Mouse (Mus musculus) left cerebral cortex, postnatal 36 days (tissue): ENCODE results near the gene Phka1. TPM values are rescaled to one million over a fixed set of nuclear protein-coding genes. Genes with fewer than 3 reads are reported as not detected.
"Not testable (repeated sequence)": the region's sequence is repeated elsewhere in the genome, so short reads cannot be mapped to it uniquely, and the experiment has no call there.

Experiments used
- DNase-seq, 2 experiments: peaks; one replicate each; pipeline ENCODE4 v3.0.0; 2021 to 2022; ENCODE audit warnings: low spot score in 2 of 2, mixed read lengths in 1 of 2
- intact Hi-C: fragments of 180-260 bp; cut with DNase I; formaldehyde crosslinking; loops from one replicate; pipeline ENCODE4 v1.15.1; 2025
- total RNA-seq, 2 experiments: library from RNA; stranded (reverse); gene quantifications; 2 replicates each; pipeline ENCODE4 v1.2.3; 2021

The Phka1 gene
- total RNA-seq: 10 to 100 TPM; 18.0 to 19.2 TPM

- peak; percentile 54 to 55 for DNase-seq
- intact Hi-C loops: no loop called here
Measured at GRCm38 (mm10) chrX:102643823-102644572, at the start of gene Phka1. Gene Phka1, minus strand, starts transcription at chrX:102644246.

- intact Hi-C loops: not testable (repeated sequence)
Measured at GRCm38 (mm10) chrX:102689252-102689651, 45.2 kb upstream of the Phka1 start.

GRCm38 (mm10) chrX:102686872-102687271 is 42.8 kb upstream of the Phka1 start, which contains the start of gene Gm3880:
Gene Gm3880, minus strand, starts transcription at chrX:102686972.
- DNase-seq, intact Hi-C loops: not testable (repeated sequence)

More at GRCm38 (mm10) chrX:102689252-102689651, 45.2 kb upstream of the Phka1 start:
- DNase-seq: peak; percentile 5 to 38

GRCm38 (mm10) chrX:102684706-102685105 is 40.7 kb upstream of the Phka1 start:
- intact Hi-C loops, DNase-seq: not testable (repeated sequence)

- intact Hi-C loops: no loop called here
Measured at GRCm38 (mm10) chrX:102666641-102667040, 22.6 kb upstream of the Phka1 start.

GRCm38 (mm10) chrX:102660712-102661111 is 16.7 kb upstream of the Phka1 start:
- intact Hi-C loops: no loop called here
- no peak for DNase-seq

More at GRCm38 (mm10) chrX:102666641-102667040, 22.6 kb upstream of the Phka1 start:
- no peak for DNase-seq

DNA sequence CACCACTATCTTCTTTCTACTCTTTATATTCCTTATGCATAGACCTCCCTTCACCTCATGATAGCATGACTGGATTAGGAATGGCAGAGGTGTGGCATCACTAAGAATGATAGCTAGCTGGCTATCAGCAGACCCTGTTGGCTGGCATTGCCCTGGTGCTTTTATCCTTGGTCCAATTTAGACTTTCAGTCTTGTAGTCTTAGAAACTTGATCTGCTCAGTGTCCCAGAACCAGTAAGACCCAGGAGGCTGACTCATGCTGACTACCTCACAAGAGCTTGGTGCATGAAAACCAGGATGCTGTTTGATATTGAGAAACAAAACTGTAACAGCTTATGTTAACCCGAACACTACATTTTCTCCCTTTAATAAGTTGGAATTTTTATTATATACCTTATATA is 1.6 kb upstream of the Phka1 start:
- no peak for DNase-seq
- intact Hi-C loops: no loop called here

- DNase-seq: no peak
- intact Hi-C loops: no loop called here
Measured at GRCm38 (mm10) chrX:102645146-102645545, 1.1 kb upstream of the Phka1 start.

DNA sequence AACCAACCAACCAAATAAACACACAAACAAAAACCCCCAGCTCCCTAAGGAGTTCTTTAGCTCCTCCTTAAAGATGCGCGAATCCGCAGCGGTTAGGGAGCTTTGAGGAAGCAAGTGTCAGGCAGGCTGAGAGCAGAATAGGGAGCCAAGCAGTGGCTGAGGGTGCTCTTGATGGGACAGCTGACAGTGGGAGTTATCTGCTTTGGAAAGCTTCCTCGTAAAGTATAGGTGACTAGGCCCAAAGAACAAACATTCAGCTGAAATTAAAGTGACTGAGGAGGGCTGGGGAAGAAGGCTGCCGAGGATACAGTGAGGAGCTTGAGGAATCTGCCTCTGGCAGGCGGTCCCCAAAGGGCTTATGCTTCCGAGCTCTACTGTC is 516 bp upstream of the Phka1 start:
- intact Hi-C loops: no loop called here
- DNase-seq: peak in 1 of 2 experiments; percentile 4

GRCm38 (mm10) chrX:102601269-102601668 is 42.8 kb downstream of the Phka1 start:
- intact Hi-C loops: no loop called here
- DNase-seq: no peak

GRCm38 (mm10) chrX:102588560-102588959 is 55.5 kb downstream of the Phka1 start:
- no peak for DNase-seq
- intact Hi-C loops: no loop called here

DNA sequence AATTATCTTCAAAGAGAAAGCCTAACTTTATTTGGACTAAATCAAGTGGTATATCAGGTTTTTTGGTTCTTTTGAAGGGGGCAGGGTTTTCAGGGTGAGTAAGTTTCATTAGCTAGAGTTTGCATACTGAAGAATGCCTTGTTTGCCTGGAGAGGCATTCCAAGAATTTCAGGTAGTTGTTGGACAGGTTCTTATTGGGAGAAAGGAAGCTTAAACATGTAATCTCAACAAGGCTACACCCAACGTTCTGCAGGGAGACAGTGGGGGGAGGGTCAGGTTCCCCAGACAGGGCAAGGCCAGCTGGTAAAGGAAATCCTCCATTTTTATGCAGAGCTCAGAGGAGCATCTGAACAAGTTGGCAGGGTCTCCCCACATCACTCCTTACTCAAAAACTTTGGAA is 72.9 kb downstream of the Phka1 start:
- no peak for DNase-seq
- intact Hi-C loops: no loop called here

DNA sequence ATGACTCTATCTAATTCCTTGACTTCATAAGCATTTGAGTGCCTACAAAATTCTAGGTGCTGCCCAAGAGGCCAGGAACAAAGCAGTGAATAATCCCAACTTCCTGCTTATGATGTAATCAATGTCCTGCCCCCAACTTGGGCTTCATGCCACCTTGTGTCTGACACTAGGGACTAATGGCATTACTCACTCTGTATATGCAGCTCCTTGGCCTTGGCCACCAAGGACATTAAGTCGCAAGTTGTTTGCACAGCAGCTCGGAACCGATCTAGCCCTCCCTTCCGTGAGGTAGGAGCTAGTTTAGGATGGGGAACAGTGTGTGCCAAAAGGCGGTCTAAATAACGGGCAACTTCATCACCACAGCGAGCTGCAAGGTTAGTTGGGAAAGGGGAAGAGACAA is 87.1 kb downstream of the Phka1 start:
- intact Hi-C loops: no loop called here
- DNase-seq: no peak

GRCm38 (mm10) chrX:102509205-102509604 is 134.8 kb downstream of the Phka1 start:
- intact Hi-C loops: no loop called here
- no peak for DNase-seq

GRCm38 (mm10) chrX:102504644-102505481 is 139.2 kb downstream of the Phka1 start, which contains the start of gene Hdac8:
Gene Hdac8, minus strand, starts transcription at chrX:102505359.
- intact Hi-C loops: no loop called here
- DNase-seq: peak; percentile 55 to 57

DNA sequence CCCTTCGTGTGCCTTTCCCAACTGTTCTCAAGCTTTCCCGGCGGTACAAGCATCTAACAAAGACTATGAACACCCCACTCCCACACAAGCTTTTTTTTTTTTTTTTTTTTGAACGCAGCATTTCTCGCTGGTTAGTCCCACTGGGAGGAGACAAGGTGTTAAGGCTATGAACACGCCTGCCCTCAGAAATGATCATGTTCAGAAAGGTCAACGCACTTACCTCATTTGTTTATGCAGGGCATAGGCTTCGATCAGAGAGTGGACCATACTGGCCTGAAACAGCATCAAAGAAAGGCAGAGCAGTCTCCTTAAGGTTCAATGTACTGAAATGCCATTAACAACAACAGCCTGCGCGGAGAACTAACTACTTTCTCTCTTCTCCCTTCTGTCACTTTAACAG is 139.9 kb downstream of the Phka1 start:
- intact Hi-C loops: no loop called here
- no peak for DNase-seq

- DNase-seq: no peak
Measured at GRCm38 (mm10) chrX:102493992-102494730, 149.9 kb downstream of the Phka1 start.

GRCm38 (mm10) chrX:102485575-102485974 is 158.5 kb downstream of the Phka1 start:
- intact Hi-C loops: no loop called here
- no peak for DNase-seq

More at GRCm38 (mm10) chrX:102493992-102494730, 149.9 kb downstream of the Phka1 start:
- intact Hi-C loops: no loop called here

DNA sequence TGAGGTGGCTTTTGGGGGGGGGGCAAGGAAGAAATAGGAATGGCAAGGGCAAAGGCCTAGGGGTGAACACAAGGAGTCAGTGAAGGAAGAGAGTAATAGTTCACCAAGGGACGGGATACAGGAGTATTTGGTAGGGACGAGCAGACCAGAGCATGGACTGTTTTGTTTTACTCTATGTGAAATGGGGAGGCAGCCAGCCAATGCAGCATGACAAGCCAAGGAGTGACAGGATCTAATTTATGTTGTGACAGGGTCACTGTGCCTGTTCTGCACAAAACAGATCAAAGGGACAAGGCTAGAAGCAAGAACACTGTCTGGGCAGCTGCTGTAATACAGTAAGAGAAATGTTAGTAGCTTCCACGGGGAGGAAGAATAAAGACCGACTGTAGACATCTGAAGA is 164.4 kb downstream of the Phka1 start:
- intact Hi-C loops: loop anchor here (5.0 to 10.0 kb wide), 3 partner anchors 135 to 412 kb away; no protein-coding TSS in a partner anchor
- DNase-seq: no peak

DNA sequence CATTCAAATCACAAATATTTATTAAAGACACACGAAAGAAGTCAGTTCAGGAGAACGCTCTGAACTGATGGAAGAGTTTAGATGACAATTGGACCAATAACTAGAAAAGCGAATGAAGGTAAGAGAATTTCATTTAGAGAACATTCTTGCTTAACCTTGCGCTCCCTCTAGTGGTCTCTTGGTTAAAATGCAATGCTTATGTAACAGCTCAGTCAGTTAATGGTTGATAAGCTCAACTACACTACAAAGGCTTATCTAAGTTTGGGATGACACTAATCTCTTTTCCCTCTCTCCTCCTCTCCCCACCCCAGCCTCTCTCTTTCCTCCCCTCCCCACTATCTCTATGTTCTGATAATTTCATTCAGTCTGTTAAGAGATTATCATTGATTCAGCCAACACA is 165.1 kb downstream of the Phka1 start:
- intact Hi-C loops: loop anchor here (5.0 to 10.0 kb wide), 3 partner anchors 134 to 412 kb away; no protein-coding TSS in a partner anchor
- DNase-seq: no peak
